Mouse (Mus musculus) R1 (cell line): ENCODE measurements around the gene Tenm4.

ENCODE experiments used
- DNase-seq: peaks from one replicate; pipeline ENCODE4 v3.0.0-alpha.2; 2018; ENCODE audit warnings: low read depth, low spot score

Gene Tenm4

DNA sequence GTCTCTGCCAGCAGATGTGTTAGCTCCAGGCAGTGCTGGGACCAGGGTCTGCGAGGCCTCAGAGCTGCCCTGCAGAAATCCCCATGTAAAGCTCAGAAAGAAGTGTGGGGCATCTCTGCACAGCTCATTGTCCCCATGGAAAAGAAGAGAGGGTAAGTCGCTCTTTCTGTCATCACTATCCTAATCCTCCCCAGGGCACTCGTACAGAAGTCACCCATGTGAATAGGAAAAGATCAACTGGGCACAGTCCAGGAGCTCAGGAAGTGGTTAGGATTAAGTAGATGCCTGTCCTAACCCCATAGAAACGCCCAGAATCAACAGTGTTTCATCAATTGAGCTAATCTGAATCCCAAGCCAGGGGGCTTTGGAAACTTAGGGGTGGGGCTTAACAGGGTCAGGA, 476.6 kb downstream of the Tenm4 start:
- no peak for DNase-seq

GRCm38 (mm10) chr7:96648606-96649005, 477.6 kb downstream of the Tenm4 start:
- no peak for DNase-seq

- no peak for DNase-seq
Measured at GRCm38 (mm10) chr7:96649171-96649570, 478.1 kb downstream of the Tenm4 start.

DNA sequence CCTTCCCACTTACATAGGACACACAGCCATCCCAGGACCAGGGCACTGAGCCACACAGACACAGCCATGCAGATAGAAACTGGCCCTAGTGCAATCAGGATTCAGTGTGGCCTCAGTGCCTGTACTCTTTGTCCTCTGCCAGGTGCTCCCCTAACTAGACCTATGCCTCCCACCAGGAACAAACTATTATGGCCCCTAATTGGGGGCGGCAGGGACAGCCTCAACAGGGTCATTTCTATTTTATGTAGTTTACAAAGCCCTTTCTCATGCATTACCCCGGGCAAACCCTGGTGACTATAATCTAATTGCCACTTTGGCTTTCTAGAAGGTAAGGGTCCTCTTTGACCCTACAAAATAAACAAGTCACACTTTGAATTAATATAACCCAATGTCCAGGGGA, 479.4 kb downstream of the Tenm4 start:
- no peak for DNase-seq

GRCm38 (mm10) chr7:96651055-96651454, 480.0 kb downstream of the Tenm4 start:
- no peak for DNase-seq

DNA sequence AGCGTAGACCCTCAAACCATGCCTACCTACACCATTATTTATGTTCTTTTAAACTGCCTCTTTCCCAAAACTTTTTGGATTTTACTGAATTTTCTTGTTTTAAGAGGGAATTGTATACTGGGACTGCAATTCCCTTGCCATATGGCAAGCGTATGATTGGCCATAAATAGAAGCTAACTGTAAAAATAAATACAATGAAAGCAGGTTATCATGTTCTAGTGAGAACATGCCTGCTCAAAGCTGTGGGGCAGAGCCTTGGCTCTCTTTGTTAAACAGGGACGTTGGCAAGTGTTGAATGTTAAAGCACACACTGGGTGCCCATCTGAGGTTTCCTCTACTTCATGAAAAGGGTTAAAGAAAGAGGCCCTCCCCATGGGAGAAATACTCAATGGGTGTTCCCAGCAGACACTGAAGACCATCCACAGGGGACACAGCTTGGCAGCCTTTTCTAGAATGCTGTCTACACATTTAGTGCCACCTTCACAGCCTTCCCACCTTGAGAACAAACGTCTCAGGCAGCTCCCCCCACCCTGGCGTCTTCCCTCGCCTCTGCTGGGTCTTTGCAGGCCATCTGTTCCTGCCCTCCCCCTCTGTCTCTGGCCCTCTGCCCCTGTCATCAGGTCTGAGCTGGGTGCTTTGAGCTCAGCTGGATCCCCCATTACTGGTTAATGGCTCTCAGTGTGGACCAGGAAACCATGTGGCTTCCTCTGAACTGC, 480.7 kb downstream of the Tenm4 start:
- DNase-seq = no peak

DNA sequence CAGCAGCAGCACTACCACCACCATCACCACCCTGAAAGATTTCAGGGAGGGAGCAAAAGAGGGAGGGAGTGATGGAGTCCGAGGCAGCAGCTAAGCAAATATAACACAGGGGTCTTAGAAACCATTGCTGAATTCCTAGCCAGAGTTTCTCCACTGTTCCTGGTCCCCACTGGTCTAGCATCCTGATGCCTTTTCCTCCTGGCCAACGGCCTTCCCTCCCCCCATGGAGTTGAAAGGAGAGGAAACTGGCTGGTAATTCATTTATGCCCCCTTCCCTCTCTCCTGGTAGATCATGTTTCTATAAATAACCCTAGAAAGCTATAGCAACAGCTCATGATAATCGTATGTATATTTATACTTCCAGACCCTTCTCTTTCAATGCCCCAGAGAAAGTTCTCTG, 481.8 kb downstream of the Tenm4 start:
- DNase-seq = no peak

DNA sequence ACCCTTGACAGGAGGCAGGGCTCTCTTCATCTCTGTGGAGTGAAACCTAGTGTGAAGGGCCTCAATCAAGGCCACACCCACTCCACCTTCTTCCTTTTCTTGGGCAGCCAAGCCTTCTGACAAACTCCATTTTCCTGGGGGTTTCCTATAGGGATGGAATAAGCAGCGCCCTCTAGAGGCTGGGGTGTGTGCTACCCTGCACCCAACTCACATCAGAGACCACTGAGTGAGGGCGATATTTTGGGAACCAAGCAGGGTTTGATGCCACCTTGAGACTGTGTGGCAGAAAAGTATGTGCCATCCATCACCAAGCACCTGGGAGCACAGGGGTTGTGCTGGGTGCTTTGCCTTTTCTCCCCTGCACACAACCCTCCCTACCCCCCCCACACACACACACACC, 483.2 kb downstream of the Tenm4 start:
- peak; percentile 51 for DNase-seq

- peak; percentile 73 for DNase-seq
Measured at GRCm38 (mm10) chr7:96655096-96655716, 484.2 kb downstream of the Tenm4 start.

- DNase-seq = no peak
Measured at GRCm38 (mm10) chr7:96657101-96657830, 486.2 kb downstream of the Tenm4 start.

- DNase-seq = no peak
Measured at GRCm38 (mm10) chr7:96657857-96658580, 487.0 kb downstream of the Tenm4 start.

- peak; percentile 6 for DNase-seq
Measured at GRCm38 (mm10) chr7:96660907-96661306, 489.9 kb downstream of the Tenm4 start.

DNA sequence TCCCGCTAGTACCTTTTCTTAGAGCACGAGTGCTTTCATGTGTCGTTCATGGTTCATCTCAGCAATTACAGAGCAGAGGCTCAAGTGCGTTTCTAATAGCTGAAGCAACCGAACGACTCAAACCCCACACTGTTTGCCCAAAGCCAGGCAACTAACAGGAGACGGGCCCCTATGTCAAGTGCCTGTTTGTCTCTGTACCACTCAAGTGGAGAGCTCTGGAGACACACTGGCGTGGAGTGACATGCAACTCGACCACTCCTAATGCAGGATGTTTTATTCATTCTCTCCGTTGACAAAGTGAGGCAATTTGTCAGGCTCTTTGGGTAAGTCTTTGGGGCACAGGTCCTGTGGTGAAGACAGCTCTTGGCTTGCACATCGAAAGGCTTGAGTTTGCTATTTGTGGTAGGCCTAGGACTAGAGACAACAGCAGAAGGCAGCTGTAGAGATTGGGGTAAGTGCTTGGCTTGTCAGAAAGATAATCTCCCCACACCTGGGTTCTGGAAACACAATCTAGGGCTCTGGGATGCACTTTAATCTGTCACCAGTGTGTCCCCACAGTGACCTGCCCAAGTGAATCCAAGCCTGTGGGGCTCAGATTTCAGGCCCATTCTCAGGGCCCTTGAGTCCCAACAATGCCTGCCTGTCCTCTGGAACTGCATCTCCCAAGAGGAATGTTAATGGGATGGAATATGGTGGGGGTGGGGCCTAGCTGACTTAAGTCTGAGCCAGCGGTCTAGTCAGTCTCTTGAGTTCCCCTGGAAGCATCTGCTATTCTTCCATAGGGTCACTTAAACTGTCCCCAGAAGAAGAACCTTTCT, 490.5 kb downstream of the Tenm4 start:
- DNase-seq = peak; percentile 52

- DNase-seq = no peak
Measured at GRCm38 (mm10) chr7:96663336-96663735, 492.3 kb downstream of the Tenm4 start.

DNA sequence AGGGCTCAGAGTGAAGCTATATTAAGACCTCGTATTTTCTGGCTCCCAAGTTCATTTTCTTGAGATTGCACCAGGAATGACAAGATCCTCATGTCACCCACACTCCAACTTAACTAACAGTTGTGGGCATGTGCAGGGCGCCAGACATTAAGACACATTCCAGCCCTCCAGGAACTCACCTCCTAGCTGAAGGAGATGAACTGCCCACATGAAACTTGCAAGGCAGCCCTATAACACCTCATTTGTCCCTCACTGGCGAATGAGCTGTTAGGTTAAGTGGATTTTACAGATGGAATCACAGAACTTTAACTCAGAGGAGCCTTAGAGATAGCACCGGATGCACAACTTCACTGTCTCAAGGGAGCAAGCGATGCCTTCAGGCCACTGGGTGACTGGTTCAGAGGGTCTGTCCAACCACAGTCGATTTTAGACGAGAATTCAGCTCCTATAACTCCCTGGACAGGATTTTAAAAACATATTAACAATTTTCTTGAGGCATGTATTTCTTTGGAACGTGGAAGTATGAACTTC, 495.4 kb downstream of the Tenm4 start:
- DNase-seq = no peak

DNA sequence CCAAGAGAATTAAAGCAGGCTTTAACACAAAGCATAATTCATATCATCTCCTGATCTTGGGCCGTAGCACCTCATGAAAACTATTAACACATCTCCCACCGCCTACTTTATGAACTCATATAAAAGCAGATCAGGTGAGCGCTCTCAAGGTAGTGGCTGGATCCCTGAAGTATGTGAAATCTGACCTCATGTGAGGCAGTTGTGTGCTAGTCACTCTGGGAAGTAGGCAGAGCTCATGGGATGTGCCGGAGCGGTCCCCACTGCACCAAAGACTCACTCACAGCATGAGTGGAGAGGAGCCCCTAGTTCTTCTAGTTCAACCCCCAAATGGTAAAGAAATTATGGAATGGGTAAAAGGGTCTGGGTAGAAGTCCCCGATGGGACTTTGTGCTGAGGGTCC, 496.6 kb downstream of the Tenm4 start:
- no peak for DNase-seq

DNA sequence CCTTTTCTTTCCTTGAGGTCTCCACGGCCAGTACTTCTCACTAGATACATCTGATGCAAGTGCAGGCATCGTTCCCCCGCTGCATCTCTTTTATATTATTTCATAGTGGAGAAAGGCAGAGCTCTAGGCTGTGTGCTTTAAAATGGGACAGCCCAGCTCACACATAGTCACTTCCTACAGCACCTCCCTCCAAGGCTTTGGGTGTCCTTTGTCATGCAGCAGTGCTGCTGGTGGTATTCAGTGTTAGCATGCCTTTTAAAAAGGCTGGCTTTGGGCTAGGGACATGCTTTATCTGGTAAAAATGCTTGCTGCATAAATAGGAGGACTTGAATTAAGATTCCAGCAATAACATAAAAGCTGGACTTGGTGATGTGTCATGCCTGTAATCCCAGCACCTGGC, 499.0 kb downstream of the Tenm4 start:
- peak; percentile 17 for DNase-seq

DNA sequence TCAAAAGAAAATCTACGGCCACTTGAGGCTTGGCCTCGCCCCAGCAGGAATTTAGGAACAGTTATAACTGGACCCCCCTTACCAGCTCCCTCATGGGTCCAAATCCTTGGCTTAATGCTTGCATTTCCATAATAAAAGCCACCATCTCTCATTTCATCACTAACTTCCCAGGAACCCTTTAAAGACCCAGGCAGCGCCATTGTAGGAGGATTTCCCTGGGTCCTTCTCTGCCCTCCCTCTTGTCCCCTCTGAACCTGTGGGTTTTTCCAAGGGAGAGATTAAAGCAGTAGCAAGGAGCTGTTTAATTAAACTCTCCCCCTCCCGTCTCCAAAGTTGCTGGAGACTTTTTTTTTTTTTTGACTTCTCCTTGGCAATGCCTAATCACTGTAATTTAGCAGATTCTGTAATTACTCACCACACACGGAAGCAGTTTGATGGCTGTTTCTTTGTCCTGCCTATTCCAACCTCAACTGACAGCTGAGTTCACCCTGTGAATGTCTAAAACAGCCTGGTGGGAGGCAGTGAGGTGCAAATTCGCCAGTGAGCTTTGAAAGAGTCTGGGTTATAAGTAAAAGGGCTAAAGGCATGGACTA, 501.4 kb downstream of the Tenm4 start:
- peak; percentile 67 for DNase-seq

DNA sequence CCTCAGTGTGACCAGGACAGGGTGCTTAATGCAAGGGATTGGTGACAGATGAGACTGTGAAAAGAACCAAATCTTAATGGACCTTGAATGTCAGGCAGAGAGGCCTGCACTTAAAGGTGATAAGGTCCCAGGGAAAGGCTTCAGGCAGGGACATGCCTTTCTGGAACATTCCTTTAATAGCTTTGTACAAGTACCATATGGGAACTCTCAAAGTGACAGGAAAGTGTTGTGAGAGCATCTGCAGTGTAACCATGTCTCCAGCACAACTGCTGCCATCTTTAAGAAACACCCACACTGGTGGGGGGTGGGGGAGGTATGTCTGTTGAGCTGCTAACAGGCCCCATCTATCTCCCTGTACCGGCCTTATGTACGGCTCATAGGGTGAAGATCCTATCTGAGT, 506.0 kb downstream of the Tenm4 start:
- no peak for DNase-seq

- DNase-seq = no peak
Measured at GRCm38 (mm10) chr7:96678236-96678635, 507.2 kb downstream of the Tenm4 start.

DNA sequence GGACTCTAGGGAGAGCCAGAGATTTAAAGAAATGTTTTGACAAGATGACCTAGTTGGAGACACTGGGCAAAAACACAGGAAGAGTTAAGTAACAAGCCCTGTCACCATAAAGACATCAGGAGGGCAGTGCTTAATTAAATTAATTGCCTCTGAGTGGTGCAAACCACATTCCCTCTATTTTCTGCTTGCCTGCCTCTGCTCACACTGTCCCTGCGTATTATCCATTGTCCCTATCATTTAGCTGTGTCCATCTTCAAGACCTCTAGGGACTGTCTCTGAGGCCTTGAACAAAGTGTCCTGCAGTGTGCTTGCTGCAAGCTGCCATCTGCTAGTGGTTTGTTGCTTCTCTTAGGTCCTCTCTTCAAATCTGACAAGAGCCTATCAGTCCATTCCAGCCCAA, 508.7 kb downstream of the Tenm4 start:
- no peak for DNase-seq
